Mouse (Mus musculus) frontal cortex, postnatal 10 days (tissue): ENCODE data around the gene Rps6ka5.

Experiments used
- DNase-seq, 2 experiments: peaks; one replicate each; pipeline ENCODE4 v3.0.0; 2022; ENCODE audit warnings: low spot score in 2 of 2, mixed read lengths in 1 of 2

Gene Rps6ka5

DNA sequence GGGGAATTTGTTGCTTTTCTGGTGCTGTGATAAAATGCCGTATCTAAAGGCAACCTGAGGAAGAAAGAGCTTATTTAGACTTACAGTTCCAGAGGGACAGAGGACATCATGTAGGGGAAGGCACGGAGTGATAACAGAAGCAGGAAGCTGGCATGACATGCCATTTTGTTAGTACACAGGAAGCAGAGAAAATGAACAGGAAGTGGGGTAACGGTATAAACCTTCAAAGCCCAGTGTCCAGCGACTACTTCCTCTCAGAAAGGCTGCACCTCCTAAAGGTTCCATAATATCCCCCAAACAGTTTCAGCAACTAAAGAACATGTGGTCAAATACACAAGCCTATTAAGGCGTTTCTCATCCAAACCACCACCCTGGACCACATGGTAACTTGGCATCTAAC, 195.9 kb downstream of the Rps6ka5 start:
- DNase-seq, result no peak

DNA sequence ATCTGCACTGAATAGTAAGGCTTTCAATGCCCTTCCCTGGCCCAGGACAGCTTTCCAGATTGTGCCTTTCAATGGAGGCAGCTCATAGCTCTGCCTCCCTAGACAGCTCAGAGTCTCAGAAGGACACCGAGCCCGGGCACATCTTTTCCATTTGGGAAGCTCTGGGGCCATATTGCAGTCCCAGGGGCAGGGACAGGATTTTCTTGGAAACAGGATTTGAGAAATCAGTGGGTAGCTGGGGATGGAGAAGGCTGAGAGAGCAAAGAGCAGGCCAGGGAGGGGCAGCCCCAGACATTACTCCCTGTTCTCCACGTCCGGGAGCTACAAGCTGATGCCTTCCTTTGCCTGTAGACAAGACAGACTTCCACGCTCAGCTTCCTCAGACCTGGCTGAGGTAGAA, 197.1 kb downstream of the Rps6ka5 start:
- DNase-seq, result no peak

DNA sequence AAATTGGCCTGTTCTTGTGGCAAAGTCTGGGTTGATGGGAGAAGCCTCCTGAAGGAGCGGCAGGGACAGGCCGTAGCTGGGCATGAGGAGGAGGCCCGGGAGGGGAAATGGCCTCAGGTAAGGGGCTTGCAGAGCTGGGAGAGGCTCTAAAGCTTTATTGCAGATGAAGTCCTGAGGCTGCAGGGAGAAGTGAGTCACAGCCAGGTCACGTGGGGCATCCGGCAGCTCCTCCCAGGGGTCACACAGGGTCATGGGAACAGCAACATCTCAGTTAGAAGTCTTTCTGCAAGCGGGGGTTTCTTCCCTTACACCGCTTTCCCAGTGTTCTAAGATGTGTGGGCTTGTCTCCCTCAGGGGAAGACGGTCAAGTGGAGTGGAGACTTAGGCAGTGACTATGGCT, 197.6 kb downstream of the Rps6ka5 start:
- no peak for DNase-seq

DNA sequence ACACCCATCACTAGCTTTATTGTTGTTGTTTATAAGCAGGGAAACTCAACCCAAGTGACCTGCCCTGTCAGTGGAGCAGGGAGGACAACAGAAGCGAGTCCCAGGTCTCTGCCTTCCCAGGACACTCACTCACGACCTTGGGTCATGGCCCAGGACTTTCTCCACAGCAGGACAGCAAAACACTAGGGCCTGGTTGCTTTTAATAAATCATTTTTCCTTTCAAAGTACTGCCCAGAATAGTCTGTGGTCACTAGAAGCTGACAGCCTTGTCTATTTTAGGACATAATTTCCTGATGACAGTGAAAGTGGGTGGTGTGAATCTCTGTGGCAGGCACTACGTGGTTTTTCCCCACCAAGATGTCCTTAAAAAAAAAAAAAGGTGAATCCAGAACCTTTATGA, 198.5 kb downstream of the Rps6ka5 start:
- DNase-seq, result no peak

DNA sequence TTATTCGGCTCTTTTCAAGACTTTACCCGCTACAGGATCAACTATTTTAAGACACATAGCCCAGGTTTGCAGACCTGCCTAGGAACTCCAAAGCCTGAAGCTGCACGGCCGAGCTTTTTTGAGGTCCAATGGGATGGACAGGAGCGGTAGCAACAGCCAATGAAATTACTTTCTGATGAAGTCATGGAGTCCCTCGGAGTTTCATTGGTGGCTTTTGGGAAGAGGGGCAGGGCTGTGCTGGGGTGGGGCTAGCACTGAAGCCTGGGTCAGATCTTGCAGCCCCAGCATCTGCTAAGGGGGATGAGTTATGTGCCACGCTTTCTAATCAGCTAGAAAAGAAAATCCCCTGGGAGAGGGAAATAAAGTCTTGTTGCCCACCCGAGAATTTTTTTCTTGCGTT, 199.0 kb downstream of the Rps6ka5 start:
- DNase-seq, result peak; percentile 75 to 78

DNA sequence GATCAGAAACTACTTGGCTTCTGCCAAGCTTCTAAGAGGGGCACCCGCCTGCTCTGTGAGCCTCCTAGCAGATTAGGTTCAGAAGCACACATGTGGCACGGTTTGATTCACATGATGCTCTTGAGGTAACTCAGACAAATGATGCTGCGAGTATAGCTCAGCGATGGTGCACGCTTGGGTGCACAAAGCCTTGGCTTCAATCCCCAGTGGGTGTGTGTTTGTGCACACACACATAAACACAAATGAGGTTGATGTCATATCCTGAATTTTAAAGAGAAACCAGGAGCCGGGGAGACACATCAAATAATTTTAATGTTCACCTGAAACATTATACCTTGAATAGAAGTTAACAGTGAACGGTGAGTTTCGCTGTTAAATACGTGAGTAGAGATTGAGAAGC, 199.5 kb downstream of the Rps6ka5 start:
- DNase-seq, result no peak

DNA sequence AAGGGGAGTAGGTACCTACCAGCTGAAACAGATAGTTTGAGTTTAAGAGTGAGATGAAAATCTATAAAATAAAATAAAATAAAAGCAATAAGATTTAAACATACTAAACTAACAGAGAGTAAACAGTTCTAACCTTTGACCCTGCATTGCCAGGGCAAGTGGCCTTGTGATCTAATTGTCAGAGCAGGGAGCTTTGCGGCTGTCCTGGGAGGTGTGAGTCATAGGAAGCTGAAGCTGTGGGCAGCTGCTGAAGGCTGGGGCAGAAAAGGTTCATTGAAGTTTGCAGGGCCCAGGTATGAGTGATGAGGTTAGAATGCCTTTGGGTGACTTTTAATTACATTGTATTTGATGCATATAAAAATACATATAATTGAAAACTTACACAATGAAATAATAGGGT, 200.8 kb downstream of the Rps6ka5 start:
- DNase-seq, result no peak

DNA sequence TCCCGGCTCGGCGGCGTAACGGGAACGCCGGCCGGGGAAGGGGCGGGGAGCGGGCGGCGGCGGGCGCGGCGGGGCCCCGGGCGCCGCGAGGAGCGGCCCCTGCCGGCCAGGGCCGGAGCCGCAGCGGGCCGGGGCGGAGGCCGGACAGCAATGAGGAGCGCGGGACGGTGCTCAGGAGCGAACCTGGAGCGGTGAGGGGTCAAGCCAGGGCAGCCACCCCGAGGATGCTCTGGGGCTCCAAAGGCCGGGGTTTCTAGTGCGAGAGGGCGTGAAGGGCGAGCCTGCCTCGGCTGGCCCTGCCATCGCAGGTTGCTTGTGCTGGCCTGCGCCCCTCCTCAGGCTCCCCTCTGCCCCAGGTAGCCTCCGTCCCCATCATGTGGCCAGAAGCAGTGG, 206.0 kb downstream of the Rps6ka5 start, which contains the start of gene Ttc7b:
Ttc7b (minus strand) TSS at position 33 of the 393 bp plus-strand sequence.
- peak in 1 of 2 experiments; percentile 48 for DNase-seq

DNA sequence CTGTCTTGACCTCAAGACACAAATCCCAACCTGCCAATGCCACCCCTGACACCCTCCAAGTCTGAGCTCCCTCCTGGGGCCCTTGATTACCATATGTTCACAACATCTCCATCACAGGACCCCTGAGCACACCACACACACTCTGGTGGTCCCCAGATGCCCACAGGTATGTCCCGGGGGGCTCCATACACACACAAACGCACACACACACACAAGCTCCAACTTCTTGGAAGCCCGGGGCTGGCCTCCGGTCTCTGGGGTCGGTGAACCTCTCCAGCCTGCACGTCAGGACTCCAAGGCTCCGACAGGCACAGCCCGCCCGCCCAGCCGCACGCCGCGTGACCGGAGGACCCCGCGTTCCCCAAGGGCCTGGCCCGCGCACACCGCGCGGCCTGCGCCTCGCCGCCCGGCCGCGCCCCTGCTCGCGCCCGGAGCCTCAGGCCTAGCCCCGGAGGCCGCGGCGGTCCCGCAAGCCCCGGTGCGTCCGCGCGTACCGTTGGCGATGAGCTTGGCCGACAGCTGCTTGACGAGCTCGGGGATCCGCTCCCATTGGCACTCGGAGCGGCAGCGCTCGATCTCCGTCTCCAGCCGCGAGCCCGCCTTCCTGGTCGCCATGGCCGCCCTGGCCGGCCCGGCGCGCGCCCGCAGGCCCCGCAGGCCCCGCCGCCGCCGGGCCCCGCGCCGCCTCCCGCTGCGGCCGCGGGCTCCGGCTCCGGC, 206.5 kb downstream of the Rps6ka5 start:
- DNase-seq, result peak in 1 of 2 experiments; percentile 51

DNA sequence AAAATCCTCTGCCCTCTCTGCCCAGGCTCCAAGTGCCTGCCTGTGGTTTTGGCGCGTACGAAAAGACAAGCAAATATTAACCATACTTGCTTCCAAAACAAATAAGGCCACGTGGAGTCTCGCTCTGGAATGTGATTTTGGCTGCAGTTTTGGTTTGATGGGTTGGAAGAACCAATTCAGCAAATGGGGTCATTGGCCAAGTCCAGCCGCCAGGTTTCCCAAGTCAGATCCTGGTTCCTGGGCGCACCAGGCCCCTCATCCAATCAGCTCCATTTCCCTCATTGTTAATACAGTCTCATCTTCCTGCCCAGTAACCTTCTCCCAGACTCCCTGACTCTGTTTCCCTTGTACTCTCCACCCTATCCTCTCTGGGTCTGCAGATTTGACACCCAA, 207.1 kb downstream of the Rps6ka5 start:
- DNase-seq, result no peak

DNA sequence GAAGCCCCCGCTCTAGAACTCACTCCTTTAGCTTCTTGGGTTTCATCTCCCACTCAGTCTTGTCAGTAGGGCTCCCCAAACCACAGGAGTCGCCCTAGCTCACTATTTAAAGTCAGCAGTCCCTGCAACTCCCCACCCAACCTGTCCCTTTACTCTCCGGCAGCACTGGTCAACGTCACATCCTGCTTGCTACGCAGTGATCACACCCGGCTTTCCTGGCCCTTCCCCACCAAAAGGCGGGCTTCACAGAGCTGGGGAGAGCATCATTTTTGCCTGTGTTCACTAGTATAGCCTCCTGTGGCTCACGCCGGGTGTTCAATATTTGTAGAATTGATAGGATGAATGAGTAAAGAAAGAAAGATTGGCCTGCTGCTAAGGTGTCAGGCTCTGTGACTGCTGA, 209.4 kb downstream of the Rps6ka5 start:
- DNase-seq, result no peak

DNA sequence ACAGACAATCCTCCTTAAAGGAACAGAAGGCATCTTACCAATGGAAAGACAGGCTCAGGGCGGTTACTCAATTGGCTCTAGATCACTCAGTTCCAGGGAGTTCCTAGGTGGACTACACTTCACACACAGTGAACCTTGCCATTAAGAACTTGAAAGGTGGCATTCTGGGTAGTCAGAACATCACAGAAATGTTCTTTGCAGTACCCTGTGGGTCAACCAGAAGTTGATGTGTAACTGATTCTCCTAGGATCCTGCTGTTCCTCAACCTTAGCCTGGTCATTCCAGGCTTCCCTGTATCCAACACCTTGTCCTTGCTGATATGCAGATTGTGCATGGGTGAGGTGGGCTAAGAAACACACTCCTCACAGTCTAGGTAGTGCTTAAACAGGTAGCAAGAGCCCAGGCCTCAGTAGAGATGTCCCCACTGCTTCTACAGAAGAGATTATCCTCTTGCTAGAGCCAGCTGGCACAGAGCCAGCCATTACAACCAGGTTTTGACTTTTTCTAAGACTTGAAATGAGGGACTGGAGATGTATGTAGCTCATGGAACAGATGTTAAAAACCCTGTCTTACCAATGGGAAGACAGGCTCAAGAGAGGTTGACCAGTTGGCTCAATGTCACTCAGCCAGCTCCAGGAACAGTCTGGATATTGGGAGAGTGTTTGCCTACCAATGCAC, 210.5 kb downstream of the Rps6ka5 start:
- no peak for DNase-seq

DNA sequence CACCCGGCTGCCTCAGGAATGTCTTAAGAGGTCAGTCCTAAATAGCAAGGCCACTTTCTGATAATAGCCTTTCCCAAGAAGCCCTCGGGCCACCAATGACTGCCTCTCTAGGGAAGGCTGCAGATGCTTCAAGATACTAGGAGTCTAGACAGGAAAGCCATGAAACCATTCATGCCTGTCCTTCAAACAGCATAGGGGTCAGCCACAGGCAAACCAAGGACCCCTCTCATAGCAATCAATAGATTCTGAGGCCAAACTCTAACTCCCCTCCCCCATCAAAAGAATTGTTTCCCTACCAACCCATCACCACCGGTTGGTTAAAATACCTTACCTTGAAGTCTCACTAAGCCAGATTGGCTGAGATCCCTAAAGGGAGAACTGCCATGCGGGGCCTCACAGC, 211.3 kb downstream of the Rps6ka5 start:
- no peak for DNase-seq

DNA sequence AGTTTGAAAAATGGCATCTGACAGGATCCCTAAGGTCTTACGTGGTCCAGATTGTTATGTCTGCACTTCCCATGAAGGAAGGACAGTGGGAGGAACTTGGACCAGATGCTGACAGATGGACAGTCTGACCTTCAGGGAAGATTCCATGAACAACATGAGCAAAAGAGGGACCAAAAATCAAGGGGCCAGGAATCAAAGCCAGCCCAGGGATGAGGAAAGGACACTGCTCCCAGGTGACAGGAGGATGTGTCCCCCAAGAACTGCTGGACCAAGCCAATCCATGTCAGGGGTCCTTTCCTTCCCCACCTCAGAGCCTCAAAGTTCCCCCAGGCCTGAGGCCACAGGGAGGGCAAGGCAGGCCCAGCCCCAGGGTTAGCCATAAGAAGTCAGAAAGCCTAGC, 212.2 kb downstream of the Rps6ka5 start:
- no peak for DNase-seq

DNA sequence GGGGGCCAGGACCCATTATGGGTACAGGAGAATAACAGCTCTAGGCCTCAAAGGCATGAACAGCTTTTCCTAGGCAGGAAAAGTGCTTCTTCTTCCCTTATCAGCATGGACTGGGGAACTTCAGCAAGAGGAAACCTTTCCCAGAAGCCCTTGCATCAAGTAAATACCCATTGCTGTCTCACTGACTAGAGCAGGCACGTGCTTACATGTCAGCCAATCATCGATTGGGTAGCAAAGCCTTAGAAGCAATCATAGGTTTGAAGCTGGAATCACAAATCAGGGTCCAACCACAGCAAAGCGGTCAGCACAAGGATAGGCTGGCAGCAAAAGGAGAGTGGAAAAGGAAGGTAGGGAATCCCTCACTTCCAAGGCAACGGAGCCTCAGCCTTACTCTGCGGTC, 213.7 kb downstream of the Rps6ka5 start:
- DNase-seq, result no peak

DNA sequence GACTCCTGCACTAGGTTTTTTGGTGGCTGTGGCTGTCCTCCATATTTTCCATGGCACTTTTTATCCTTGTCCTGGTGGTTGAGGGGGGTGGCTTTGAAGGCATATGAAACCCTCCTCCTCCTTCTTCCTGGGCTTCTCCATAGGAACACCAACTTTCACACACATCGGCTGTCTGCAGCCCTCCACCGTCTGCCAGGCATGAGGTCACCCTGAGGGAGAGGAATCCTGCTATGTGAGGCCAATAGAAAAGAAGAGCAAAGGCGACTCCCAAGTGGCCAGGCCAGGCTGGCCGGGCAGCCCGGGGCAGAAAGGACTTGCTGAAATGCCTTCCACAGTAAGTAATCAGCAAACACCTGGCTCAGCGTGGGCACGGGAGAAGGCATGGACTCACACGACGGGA, 214.1 kb downstream of the Rps6ka5 start:
- no peak for DNase-seq

DNA sequence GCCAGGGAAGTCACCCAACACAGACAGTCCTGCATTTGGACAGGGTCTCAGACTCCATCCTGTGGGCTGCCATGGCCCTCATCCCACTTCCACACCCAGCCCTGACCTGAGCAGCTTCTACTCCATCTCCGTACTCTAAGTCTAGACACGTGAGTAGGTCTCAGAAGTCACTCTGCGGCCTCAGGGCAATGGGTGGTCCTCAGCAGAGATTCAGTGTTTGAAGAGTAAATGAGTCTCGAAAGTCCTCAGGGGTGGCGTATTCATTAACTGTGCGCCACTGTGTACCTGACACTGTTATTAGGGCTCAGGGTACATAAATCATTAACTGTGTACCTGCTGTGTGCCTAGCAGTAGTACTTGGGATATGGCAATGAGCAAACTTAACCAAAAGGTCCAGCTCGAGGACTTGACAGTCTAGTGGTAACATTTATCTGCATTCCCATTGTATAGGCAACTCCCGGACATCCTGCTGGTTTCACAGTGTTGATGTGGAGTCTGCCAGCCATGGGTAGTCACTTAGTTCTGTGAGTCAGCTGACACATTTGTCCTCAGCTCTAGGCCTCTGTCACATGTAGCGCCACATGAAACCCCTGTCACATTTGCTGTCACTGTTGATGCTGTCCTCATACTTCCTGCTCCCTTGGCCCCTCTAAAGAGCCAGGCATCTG, 217.0 kb downstream of the Rps6ka5 start:
- no peak for DNase-seq

DNA sequence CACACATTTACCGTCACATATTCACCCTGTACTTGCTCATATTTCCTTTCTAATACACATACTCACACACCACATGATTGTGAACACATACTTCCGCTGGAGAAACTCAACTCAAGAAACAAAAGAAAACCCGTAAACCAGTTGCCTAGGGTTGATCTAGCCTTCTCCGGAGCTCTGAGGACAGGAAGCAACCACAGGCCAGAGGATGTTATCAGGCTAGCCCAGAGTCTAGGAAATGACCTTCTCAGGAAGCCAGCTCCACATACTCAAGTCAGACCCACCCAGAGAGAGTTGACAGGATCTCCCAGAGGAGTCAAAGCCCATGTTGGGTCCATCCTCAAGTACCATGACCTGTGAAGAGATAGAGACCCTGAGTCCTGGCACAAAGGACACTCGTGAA, 218.1 kb downstream of the Rps6ka5 start:
- DNase-seq, result no peak

DNA sequence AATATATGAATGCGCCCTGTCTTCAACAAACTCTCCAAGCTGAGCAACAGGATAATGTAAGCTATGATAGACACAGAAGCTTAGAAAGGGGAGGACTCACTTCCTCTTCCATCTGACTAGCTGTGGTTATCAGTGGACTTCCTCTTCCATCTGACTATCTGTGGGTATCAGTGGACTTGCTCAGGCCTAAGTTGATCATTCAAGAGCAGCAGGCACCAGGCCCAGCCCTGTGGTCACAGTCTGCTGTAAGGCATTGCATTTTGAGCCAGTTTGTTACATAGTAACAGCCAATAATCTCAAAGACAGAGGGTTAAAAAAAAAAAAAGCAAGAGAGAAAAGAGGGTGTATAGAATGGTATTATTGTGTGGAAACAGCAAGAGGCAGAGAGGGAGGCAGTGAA, 221.3 kb downstream of the Rps6ka5 start:
- no peak for DNase-seq

DNA sequence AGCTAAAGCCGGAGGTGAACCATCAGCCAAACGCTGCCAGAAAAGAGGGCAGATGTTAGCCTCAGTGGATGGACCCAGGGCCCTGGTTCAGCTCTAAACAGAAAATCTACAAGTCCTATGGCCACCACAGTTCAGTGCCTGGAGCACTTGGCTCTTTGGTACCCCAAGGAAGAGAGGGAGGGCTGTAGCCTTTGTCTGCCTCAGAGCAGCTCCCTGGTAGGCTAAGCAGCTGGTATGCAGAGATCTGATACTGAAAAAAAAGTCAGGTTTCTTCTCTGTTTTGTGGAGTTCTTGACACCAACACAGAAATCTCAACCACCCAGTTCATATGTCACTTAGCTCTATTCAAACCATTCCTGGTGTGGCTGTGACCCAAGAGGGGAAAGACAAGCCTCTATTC, 222.2 kb downstream of the Rps6ka5 start:
- DNase-seq, result no peak

DNA sequence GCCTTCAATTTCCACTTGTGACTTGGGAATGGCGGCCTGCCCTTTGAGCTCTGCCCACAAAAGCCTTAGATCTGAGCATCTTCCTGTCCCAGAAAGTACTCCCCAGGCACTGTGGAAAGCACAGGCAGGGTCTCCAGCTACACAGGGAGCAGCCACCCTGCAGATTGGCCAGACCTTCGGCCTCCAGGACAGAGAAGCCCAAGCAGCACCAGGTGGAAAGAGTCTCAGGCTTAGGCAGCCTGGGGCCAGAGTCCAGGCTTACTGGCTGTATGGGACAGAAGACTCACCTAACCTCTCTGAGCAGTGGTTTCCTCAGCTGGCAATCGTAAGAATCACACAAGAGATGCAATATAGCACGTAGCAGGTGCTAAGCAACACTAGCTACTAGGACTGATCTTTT, 223.1 kb downstream of the Rps6ka5 start:
- DNase-seq, result no peak

DNA sequence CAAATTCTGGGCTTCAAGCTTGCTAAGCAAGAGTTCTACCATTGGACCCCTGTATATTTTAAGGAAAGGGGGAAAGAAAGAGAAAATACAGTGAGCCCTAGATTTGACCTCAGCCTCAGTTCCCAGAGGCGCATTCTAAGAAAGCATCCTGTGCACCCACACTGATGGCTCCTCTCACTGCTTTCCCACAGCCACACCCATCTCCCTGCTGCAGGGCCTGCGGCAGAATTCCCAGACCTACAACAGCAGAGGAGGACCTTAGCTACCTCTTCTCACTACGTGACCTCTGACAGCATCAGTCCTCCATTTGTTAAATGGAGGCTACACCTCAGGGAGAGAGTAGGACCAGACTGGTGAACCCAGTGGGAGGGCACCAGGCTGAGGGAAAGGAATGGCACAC, 224.2 kb downstream of the Rps6ka5 start:
- no peak for DNase-seq

DNA sequence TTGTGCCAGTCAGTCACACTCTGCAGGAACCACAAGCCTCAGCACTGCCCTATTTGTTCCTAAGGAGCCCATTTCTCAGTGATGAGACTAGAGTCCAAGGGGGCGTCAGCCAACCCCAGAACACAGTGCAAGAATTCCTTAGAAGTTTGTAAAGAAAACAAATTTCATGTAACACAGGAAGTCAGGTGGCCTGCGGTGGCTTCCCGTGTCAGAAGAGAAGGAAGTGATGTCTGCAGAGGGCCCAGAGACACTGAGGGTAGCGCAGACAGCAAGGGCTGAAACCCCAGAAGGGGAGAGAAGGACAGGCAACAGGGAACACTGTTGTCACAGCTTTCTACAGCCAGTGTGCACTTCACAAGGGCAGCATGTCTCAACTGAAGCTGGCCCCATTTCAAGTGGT, 225.5 kb downstream of the Rps6ka5 start:
- DNase-seq, result no peak
